10 mouse cellular contexts compared by ENCODE assay signal in the genomic region with DNA sequence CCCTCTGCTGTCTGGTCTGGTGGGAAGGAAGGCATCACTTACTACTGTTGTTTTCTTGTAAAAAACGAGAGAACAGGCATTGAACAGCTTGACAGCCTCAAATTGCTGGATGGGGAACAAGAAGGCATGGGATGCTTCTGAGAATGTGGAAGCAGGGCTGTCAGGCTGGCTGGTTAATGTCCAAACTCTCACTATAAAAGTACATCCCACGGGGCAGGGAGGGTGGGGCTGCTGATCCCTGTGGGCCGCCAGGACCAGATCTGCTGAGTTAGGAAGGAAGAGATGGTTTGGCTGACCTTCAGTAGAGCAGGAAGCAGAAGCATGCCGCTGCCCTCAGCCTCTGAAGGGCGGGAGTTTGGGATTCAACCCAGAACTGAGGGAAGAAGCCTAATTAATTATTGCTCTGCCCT. TPM values are rescaled to one million over a fixed set of nuclear protein-coding genes. Genes with fewer than 3 reads are reported as not detected.
A peak's percentile ranks its signal among the peaks of the same experiment; 100 is the strongest.
DNase-seq lines count a peak whose midpoint lies in the region; ATAC-seq and TF ChIP-seq lines count a peak whose summit lies in the region.
"Had no signal": no experiment of that assay in that cellular context is flagged by ENCODE, and none has a peak within 500 bp of the region (broad histone marks: within the 10 kb centered on the region; RNA-seq: fewer than 3 reads in every experiment).

No protein-coding gene starts in this region.

- no peak for TF ChIP-seq CTCF in lung, embryonic 14.5 days (IDR thresholded peaks at IDR 0.05; ENCODE audit: low read depth)

- H3K4me1 ChIP-seq in forebrain, embryonic 16.5 days (replicated peaks; ENCODE audit: control insufficient read depth, insufficient read depth, low read length) = peaks cover 24% of the 10 kb centered on the region
- H3K4me1 ChIP-seq in forebrain, embryonic 12.5 days = peaks cover 67% of the 10 kb centered on the region
- H3K4me1 ChIP-seq in lung, embryonic 14.5 days (ENCODE audit: insufficient read depth) = peaks cover 35% of the 10 kb centered on the region

- H3K36me3 ChIP-seq in forebrain, embryonic 16.5 days (ENCODE audit: control insufficient read depth, insufficient read depth) = no peaks in the 10 kb centered on the region
- 0 out of 2 replicates have a peak, but pooled peaks cover 3% of the 10 kb centered on the region for H3K36me3 ChIP-seq in forebrain, embryonic 12.5 days (replicated peaks)
- H3K36me3 ChIP-seq in lung, embryonic 14.5 days (ENCODE audit: insufficient read depth) = no peaks in the 10 kb centered on the region

- H3K9me3 ChIP-seq in forebrain, embryonic 16.5 days (ENCODE audit: control insufficient read depth, low read length) = no peaks in the 10 kb centered on the region
- H3K9me3 ChIP-seq in forebrain, embryonic 12.5 days = no peaks in the 10 kb centered on the region
- H3K9me3 ChIP-seq in lung, embryonic 14.5 days (ENCODE audit: low read depth, low read length) = no peaks in the 10 kb centered on the region

- peak; percentile 22; the same call in 1 of the 2 replicates for ATAC-seq in forebrain, embryonic 16.5 days
- no peak for ATAC-seq in forebrain, embryonic 12.5 days (ENCODE audit: low FRiP score)
- peak; percentile 67 for ATAC-seq in lung, embryonic 14.5 days (ENCODE audit: insufficient read depth)
- no peak for ATAC-seq in CD4-positive, CD25-positive, alpha-beta regulatory T cell, adult 4 months

- WGBS in forebrain, embryonic 16.5 days = 43% methylated on average over 5 of the region's 5 CpGs
- WGBS in forebrain, embryonic 12.5 days = 47% methylated on average over 5 of the region's 5 CpGs
- 15% methylated on average over 5 of the region's 5 CpGs for WGBS in lung, embryonic 14.5 days

- no peak overlapping the region for H3K27ac ChIP-seq in forebrain, embryonic 16.5 days (ENCODE audit: low read length)
- no peak overlapping the region for H3K27ac ChIP-seq in forebrain, embryonic 12.5 days
- peak overlapping the region; percentile 85 for H3K27ac ChIP-seq in lung, embryonic 14.5 days (ENCODE audit: low read depth)

- H3K9ac ChIP-seq in forebrain, embryonic 16.5 days (replicated peaks; ENCODE audit: low read depth, low read length) = no peak overlapping the region
- no peak overlapping the region for H3K9ac ChIP-seq in forebrain, embryonic 12.5 days
- peak overlapping the region; percentile 21; the same call in 1 of the 2 replicates for H3K9ac ChIP-seq in lung, embryonic 14.5 days

- H3K4me3 ChIP-seq in forebrain, embryonic 16.5 days (replicated peaks; ENCODE audit: low read length) = no peak overlapping the region
- no peak overlapping the region for H3K4me3 ChIP-seq in forebrain, embryonic 12.5 days (replicated peaks)
- no peak overlapping the region for H3K4me3 ChIP-seq in lung, embryonic 14.5 days (ENCODE audit: low read depth, low read length)
- H3K4me3 ChIP-seq: erythroblast, embryonic 14.5 days had no signal

- peak; percentile 55 for DNase-seq in brain, adult 2 months (ENCODE audit: low read depth, low spot score)
- DNase-seq in kidney, adult 11 months = peak; percentile 91
- DNase-seq in lung, embryonic 14.5 days = peak; percentile 80
- DNase-seq in spleen, postnatal 10 days (ENCODE audit: low spot score in 2 of 2) = no peak
- DNase-seq in urinary bladder, adult 2 months (ENCODE audit: low spot score) = no peak
- DNase-seq: thymus, adult 2 months had no signal

- H3K4me2 ChIP-seq in forebrain, embryonic 16.5 days (ENCODE audit: low read length) = no peak overlapping the region
- H3K4me2 ChIP-seq in forebrain, embryonic 12.5 days = no peak overlapping the region
- H3K4me2 ChIP-seq in lung, embryonic 14.5 days = no peak overlapping the region

- no peaks in the 10 kb centered on the region for H3K27me3 ChIP-seq in forebrain, embryonic 16.5 days (replicated peaks; ENCODE audit: control insufficient read depth, insufficient read depth, low read length)
- 0 out of 2 replicates have a peak, but pooled peaks cover 10% of the 10 kb centered on the region for H3K27me3 ChIP-seq in forebrain, embryonic 12.5 days
- H3K27me3 ChIP-seq in lung, embryonic 14.5 days (ENCODE audit: insufficient read depth, low read length) = no peaks in the 10 kb centered on the region

RNA-seq across cellular contexts. Expression of a gene that starts 58.0 kb away (rescaled TPM):
- not detected in 2 replicates for polyA plus RNA-seq in forebrain, embryonic 16.5 days (2015; fragmentation: Nextera tagmentation; extraction: Ambion mirVana)
- not detected in 2 replicates for polyA plus RNA-seq in forebrain, embryonic 12.5 days (2016; fragmentation: Nextera tagmentation; extraction: Ambion mirVana)
- 0.55 and 1.1 TPM in 2 replicates for polyA plus RNA-seq in lung, embryonic 14.5 days (2014; fragmentation: Nextera tagmentation; extraction: Ambion mirVana)
- not detected for polyA plus RNA-seq in CD4-positive, CD25-positive, alpha-beta regulatory T cell, adult 4 months (2017; shearing (Covaris generic))
- 1.7 and 1.9 TPM in 2 replicates for polyA plus RNA-seq in urinary bladder, adult 2 months (2012; rRNA removed)
- polyA plus RNA-seq: erythroblast, embryonic 14.5 days had no signal

Comparison
In these comparisons a context has a peak if more than half of its experiments do, and no peak if none do; other contexts are left out.
1. ATAC-seq: peak in forebrain, embryonic 16.5 days (single experiment) and lung, embryonic 14.5 days (single experiment); none in forebrain, embryonic 12.5 days (single experiment) and CD4-positive, CD25-positive, alpha-beta regulatory T cell, adult 4 months (single experiment).
2. DNase-seq: peak in brain, adult 2 months (single experiment), kidney, adult 11 months (single experiment) and lung, embryonic 14.5 days (single experiment); none in spleen, postnatal 10 days (0 of 2) and urinary bladder, adult 2 months (single experiment).